Mouse (Mus musculus): ENCODE measurements around the gene Spc25. TPM values are rescaled to one million over a fixed set of nuclear protein-coding genes. Genes with fewer than 3 reads are reported as not detected.

Spc25 gene
- 71.8 and 101 TPM in 2 replicates for total RNA-seq (2014; fragmentation: Nextera tagmentation)
- total RNA-seq (2017), result 95.4 and 112 TPM in 2 replicates
- 17.9 and 19.4 TPM in 2 replicates for polyA plus RNA-seq (2012)

DNA sequence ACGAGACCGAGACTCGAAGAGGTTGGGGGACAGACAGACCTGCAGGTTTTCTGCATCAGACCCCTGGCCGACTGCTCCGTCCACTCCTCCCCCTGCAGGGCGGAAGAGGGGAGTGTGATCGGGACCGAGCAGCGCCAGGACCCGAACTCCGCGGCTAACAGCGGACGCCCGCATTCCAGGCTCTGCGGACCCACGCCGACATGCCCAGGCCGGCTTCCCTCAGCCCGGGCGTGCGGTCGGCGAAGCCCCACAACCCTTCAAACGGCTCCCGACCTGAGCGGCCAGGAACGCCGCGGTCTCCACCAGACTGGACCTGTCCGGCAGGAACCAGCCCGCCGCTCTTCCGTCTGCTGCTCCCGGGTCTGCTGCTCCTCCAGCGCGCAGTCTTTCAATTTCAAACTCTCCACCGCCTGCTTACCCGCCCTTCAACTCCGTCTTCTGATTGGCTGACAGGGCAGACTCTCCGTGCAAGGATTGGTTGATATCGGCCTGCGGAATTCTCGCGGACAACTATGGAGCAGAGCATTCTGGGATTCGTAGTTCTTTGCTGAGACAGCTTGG, at the start of gene Spc25:
Spc25 (minus strand) TSS at position 404 of the 561 bp plus-strand sequence.
- H3K36me3 ChIP-seq (replicated peaks), result peaks cover 25% of the 10 kb centered on the region
- no peaks in the 10 kb centered on the region for H3K9me3 ChIP-seq (replicated peaks)
- DNase-seq (ENCODE audit: low spot score) (peak; percentile 90), ATAC-seq (ENCODE audit: extremely low read depth, insufficient number of reproducible peaks, low FRiP score, poor library complexity, severe bottlenecking) (peak; percentile 99)
- H3K4me3 ChIP-seq (ENCODE audit: low read depth, low read length), result peak within 1 kb of the TSS; percentile 96
- TF ChIP-seq POLR2AphosphoS5 (IDR thresholded peaks at IDR 0.05; ENCODE audit: insufficient replicate concordance, low read depth, low read length), result no peak
- no peak for TF ChIP-seq GATA2 (IDR thresholded peaks at IDR 0.05; ENCODE audit: borderline replicate concordance, low read depth, low read length)
- TF ChIP-seq CTCF (IDR thresholded peaks at IDR 0.05; ENCODE audit: low read depth, low read length), result no peak
- no peak for TF ChIP-seq TAL1 (conservative IDR thresholded peaks at IDR 0.05; ENCODE audit: low read depth, low read length)
- TF ChIP-seq GATA1 (IDR thresholded peaks at IDR 0.05; ENCODE audit: borderline replicate concordance, low read length), result no peak
- peaks cover 13% of the 10 kb centered on the region for H3K4me1 ChIP-seq (ENCODE audit: insufficient read depth, low read depth, low read length)
- H3K27me3 ChIP-seq (ENCODE audit: insufficient read depth, low read length), result peaks cover 9% of the 10 kb centered on the region

DNA sequence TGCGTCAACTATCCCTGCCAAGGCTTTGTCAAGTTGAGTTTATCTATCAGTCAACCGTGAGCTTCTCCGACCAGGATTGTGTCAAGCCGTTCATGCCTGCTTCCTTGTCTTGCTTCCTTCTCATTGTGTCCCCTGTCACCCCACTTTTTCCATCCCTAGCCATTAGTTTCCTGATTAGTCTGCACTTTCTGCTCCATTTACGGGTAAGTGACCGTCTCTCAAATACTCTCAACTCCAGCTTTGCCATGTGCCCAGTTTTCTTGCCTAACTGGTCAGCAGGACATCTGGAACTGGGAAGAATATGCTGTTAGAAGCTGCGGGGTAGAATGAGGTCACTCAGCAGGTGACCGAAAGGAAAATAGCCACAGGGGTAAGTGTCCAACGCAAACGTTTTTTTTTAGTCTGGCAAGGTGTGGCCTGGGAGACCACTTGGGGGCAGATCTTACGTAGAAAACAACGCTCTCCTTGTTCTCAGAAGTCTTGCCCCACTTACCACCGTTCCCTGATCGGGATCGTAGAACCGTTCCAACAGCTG, 42.3 kb upstream of the Spc25 start:
- no peaks in the 10 kb centered on the region for H3K4me1 ChIP-seq (ENCODE audit: insufficient read depth, low read depth, low read length)
- 0 out of 2 replicates have a peak, but pooled peaks cover 2% of the 10 kb centered on the region for H3K27me3 ChIP-seq (ENCODE audit: insufficient read depth, low read length)
- TF ChIP-seq GATA2 (IDR thresholded peaks at IDR 0.05; ENCODE audit: borderline replicate concordance, low read depth, low read length), result no peak
- TF ChIP-seq POLR2AphosphoS5 (IDR thresholded peaks at IDR 0.05; ENCODE audit: insufficient replicate concordance, low read depth, low read length), result no peak
- TF ChIP-seq CTCF (IDR thresholded peaks at IDR 0.05; ENCODE audit: low read depth, low read length), result no peak
- TF ChIP-seq GATA1 (IDR thresholded peaks at IDR 0.05; ENCODE audit: borderline replicate concordance, low read length), result no peak
- TF ChIP-seq TAL1 (conservative IDR thresholded peaks at IDR 0.05; ENCODE audit: low read depth, low read length), result no peak
- DNase-seq (ENCODE audit: low spot score) (no peak), ATAC-seq (ENCODE audit: extremely low read depth, insufficient number of reproducible peaks, low FRiP score, poor library complexity, severe bottlenecking) (no peak)
- no peaks in the 10 kb centered on the region for H3K9me3 ChIP-seq (replicated peaks)
- H3K4me3 ChIP-seq (ENCODE audit: low read depth, low read length), result no peak overlapping the region
- no peaks in the 10 kb centered on the region for H3K36me3 ChIP-seq (replicated peaks)

DNA sequence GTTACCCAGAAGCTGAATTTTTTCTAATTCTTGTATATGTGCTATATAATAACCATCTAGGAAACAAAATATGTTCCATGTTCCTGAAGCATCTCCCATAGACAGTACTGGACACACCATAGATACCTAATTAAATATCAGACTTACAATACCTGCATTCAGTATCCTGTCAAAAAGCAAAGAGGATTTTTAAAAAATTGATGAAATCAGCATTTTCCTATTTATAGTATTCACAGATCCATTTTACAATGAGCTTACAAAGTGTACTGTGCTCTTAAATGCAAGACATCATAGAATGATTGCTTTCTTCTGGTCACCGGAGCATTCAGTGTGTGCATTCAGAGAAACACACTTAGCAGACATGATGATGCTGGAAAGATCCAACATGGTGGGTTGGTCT, 41.1 kb upstream of the Spc25 start:
- no peak overlapping the region for H3K4me3 ChIP-seq (ENCODE audit: low read depth, low read length)
- no peaks in the 10 kb centered on the region for H3K36me3 ChIP-seq (replicated peaks)
- no peaks in the 10 kb centered on the region for H3K4me1 ChIP-seq (ENCODE audit: insufficient read depth, low read depth, low read length)
- H3K27me3 ChIP-seq (ENCODE audit: insufficient read depth, low read length), result 0 out of 2 replicates have a peak, but pooled peaks cover 2% of the 10 kb centered on the region
- DNase-seq (ENCODE audit: low spot score), result no peak
- no peaks in the 10 kb centered on the region for H3K9me3 ChIP-seq (replicated peaks)
- no peak for ATAC-seq (ENCODE audit: extremely low read depth, insufficient number of reproducible peaks, low FRiP score, poor library complexity, severe bottlenecking)
- no peak for TF ChIP-seq POLR2AphosphoS5 (IDR thresholded peaks at IDR 0.05; ENCODE audit: insufficient replicate concordance, low read depth, low read length)
- no peak for TF ChIP-seq GATA1 (IDR thresholded peaks at IDR 0.05; ENCODE audit: borderline replicate concordance, low read length)
- no peak for TF ChIP-seq CTCF (IDR thresholded peaks at IDR 0.05; ENCODE audit: low read depth, low read length)
- no peak for TF ChIP-seq TAL1 (conservative IDR thresholded peaks at IDR 0.05; ENCODE audit: low read depth, low read length)
- TF ChIP-seq GATA2 (IDR thresholded peaks at IDR 0.05; ENCODE audit: borderline replicate concordance, low read depth, low read length), result no peak

- Histone ChIP-seq H3K4me1 (ENCODE audit: insufficient read depth, low read depth, low read length) (no peaks in the 10 kb centered on the region), H3K27me3 (ENCODE audit: insufficient read depth, low read length) (0 out of 2 replicates have a peak, but pooled peaks cover 2% of the 10 kb centered on the region), H3K36me3 (replicated peaks) (no peaks in the 10 kb centered on the region), H3K4me3 (ENCODE audit: low read depth, low read length) (no peak overlapping the region), H3K9me3 (replicated peaks) (no peaks in the 10 kb centered on the region)
- ATAC-seq (ENCODE audit: extremely low read depth, insufficient number of reproducible peaks, low FRiP score, poor library complexity, severe bottlenecking), result no peak
- DNase-seq (ENCODE audit: low spot score), result no peak
- TF ChIP-seq GATA1 (IDR thresholded peaks at IDR 0.05; ENCODE audit: borderline replicate concordance, low read length), result no peak
- no peak for TF ChIP-seq TAL1 (conservative IDR thresholded peaks at IDR 0.05; ENCODE audit: low read depth, low read length)
- no peak for TF ChIP-seq GATA2 (IDR thresholded peaks at IDR 0.05; ENCODE audit: borderline replicate concordance, low read depth, low read length)
- TF ChIP-seq CTCF (IDR thresholded peaks at IDR 0.05; ENCODE audit: low read depth, low read length), result no peak
- TF ChIP-seq POLR2AphosphoS5 (IDR thresholded peaks at IDR 0.05; ENCODE audit: insufficient replicate concordance, low read depth, low read length), result no peak
These were observed 38.9 kb upstream of the Spc25 start for GRCm38 (mm10) chr2:69244924-69245323.

- ATAC-seq (ENCODE audit: extremely low read depth, insufficient number of reproducible peaks, low FRiP score, poor library complexity, severe bottlenecking) (no peak), DNase-seq (ENCODE audit: low spot score) (no peak)
- Histone ChIP-seq H3K4me1 (ENCODE audit: insufficient read depth, low read depth, low read length) (no peaks in the 10 kb centered on the region), H3K36me3 (replicated peaks) (no peaks in the 10 kb centered on the region), H3K4me3 (ENCODE audit: low read depth, low read length) (no peak overlapping the region), H3K9me3 (replicated peaks) (no peaks in the 10 kb centered on the region), H3K27me3 (ENCODE audit: insufficient read depth, low read length) (0 out of 2 replicates have a peak, but pooled peaks cover under 1% of the 10 kb centered on the region)
- TF ChIP-seq TAL1 (conservative IDR thresholded peaks at IDR 0.05; ENCODE audit: low read depth, low read length) (no peak), GATA1 (IDR thresholded peaks at IDR 0.05; ENCODE audit: borderline replicate concordance, low read length) (no peak), POLR2AphosphoS5 (IDR thresholded peaks at IDR 0.05; ENCODE audit: insufficient replicate concordance, low read depth, low read length) (no peak), GATA2 (IDR thresholded peaks at IDR 0.05; ENCODE audit: borderline replicate concordance, low read depth, low read length) (no peak), CTCF (IDR thresholded peaks at IDR 0.05; ENCODE audit: low read depth, low read length) (no peak)
These were observed 33.3 kb upstream of the Spc25 start for GRCm38 (mm10) chr2:69239315-69239714.

GRCm38 (mm10) chr2:69234976-69235678, 29.1 kb upstream of the Spc25 start:
- H3K36me3 ChIP-seq (replicated peaks), result no peaks in the 10 kb centered on the region
- DNase-seq (ENCODE audit: low spot score) (no peak), ATAC-seq (ENCODE audit: extremely low read depth, insufficient number of reproducible peaks, low FRiP score, poor library complexity, severe bottlenecking) (no peak)
- no peaks in the 10 kb centered on the region for H3K9me3 ChIP-seq (replicated peaks)
- H3K4me1 ChIP-seq (ENCODE audit: insufficient read depth, low read depth, low read length), result no peaks in the 10 kb centered on the region
- H3K4me3 ChIP-seq (ENCODE audit: low read depth, low read length), result no peak overlapping the region
- TF ChIP-seq CTCF (IDR thresholded peaks at IDR 0.05; ENCODE audit: low read depth, low read length) (no peak), GATA2 (IDR thresholded peaks at IDR 0.05; ENCODE audit: borderline replicate concordance, low read depth, low read length) (no peak), GATA1 (IDR thresholded peaks at IDR 0.05; ENCODE audit: borderline replicate concordance, low read length) (no peak), POLR2AphosphoS5 (IDR thresholded peaks at IDR 0.05; ENCODE audit: insufficient replicate concordance, low read depth, low read length) (no peak), TAL1 (conservative IDR thresholded peaks at IDR 0.05; ENCODE audit: low read depth, low read length) (no peak)
- no peaks in the 10 kb centered on the region for H3K27me3 ChIP-seq (ENCODE audit: insufficient read depth, low read length)

Measured in G1E (cell line).